Mouse (Mus musculus): ENCODE measurements at regions not wholly inside any gene's neighbourhood (a gene's known extent, or its start where the extent isn't known, plus 50 kb on each side); places are given as distances from the start of the nearest gene placed in this dataset.

DNA sequence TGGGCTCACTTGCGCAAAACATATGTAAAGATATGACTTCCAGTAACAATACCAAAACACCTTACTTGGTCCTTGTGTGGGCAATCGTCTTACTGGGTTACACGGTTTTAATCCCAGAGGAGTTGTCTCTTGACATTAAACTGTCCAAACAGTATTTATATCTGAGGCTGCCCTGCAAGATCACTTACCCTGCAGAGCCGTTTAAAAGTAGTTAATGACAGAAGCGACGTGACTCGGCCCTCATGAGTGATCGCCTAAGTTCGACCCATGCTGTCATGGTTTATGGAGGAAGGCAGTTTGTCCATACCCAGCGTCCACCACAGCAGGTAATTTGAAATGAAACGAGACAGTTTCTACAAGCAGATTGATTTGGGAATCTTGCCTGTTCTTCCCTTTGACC lies 90.3 kb downstream of the Zfp281 start:
- no peak for TF ChIP-seq CTCF (IDR thresholded peaks at IDR 0.05)
- TF ChIP-seq EP300 (IDR thresholded peaks at IDR 0.05), result no peak

Measured in lung, postnatal 0 days (tissue).